Mouse (Mus musculus) forebrain, embryonic 13.5 days (tissue): ENCODE data around the gene Tdpoz3. TPM values are rescaled to one million over a fixed set of nuclear protein-coding genes. Genes with fewer than 3 reads are reported as not detected.
"Not testable (repeated sequence)": the region's sequence is repeated elsewhere in the genome, so short reads cannot be mapped to it uniquely, and the experiment has no call there.

Source experiments
- ATAC-seq: fragments of 200-750 bp; cut with Nextera tagmentation; 2 replicates; pipeline ENCODE4 v1.8.0; 2017
- H3K27ac ChIP-seq: fragments of 300-500 bp; sonication (generic); 2 replicates; pipeline ENCODE4 v1.5.1; 2015; ENCODE audit warnings: inconsistent platforms, mild to moderate bottlenecking, moderate library complexity
- H3K27me3 ChIP-seq: fragments of 300-500 bp; sonication (generic); 2 replicates; pipeline ENCODE4 v1.6.1; 2015; ENCODE audit warnings: mild to moderate bottlenecking, inconsistent platforms
- H3K36me3 ChIP-seq: fragments of 300-500 bp; sonication (generic); 2 replicates; pipeline ENCODE4 v1.6.1; 2015; ENCODE audit warnings: mild to moderate bottlenecking, inconsistent platforms; ENCODE audit not compliant: poor library complexity, severe bottlenecking
- H3K4me1 ChIP-seq: fragments of 300-500 bp; sonication (generic); 2 replicates; pipeline ENCODE4 v1.6.1; 2015; ENCODE audit warnings: inconsistent platforms
- H3K4me2 ChIP-seq: fragments of 300-500 bp; sonication (generic); 2 replicates; pipeline ENCODE4 v1.6.1; 2015; ENCODE audit warnings: inconsistent platforms, mild to moderate bottlenecking, moderate library complexity
- H3K4me3 ChIP-seq: fragments of 300-500 bp; sonication (generic); 2 replicates; pipeline ENCODE4 v1.5.1; 2015; ENCODE audit warnings: mild to moderate bottlenecking, inconsistent platforms
- H3K9ac ChIP-seq: fragments of 300-500 bp; sonication (generic); 2 replicates; pipeline ENCODE4 v1.6.1; 2015; ENCODE audit warnings: mild to moderate bottlenecking, inconsistent platforms
- H3K9me3 ChIP-seq: fragments of 300-500 bp; sonication (generic); replicated peaks from 2 replicates; pipeline ENCODE4 v1.6.1; 2016; ENCODE audit warnings: inconsistent platforms
- WGBS: fragments of 180-500 bp; shearing (Covaris S2); methylation state at CpG from one replicate; pipeline ENCODE4 v1.1.7; 2015; 5-methylcytosine and 5-hydroxymethylcytosine counted together
- polyA plus RNA-seq: library from polyadenylated mRNA; unstranded; fragments of >200 nt; fragmentation: Nextera tagmentation; extraction: Ambion mirVana; gene quantifications from 2 replicates; pipeline ENCODE4 v1.2.1, GENCODE M21; 2015

The Tdpoz3 gene
- polyA plus RNA-seq = not detected in 2 replicates

- H3K4me2 ChIP-seq = not testable (repeated sequence)
These were observed at the start of gene Tdpoz3 for GRCm38 (mm10) chr3:93825720-93826119. TSS of gene Tdpoz3 (plus strand) at chr3:93826020.

GRCm38 (mm10) chr3:93796098-93796497 is 29.7 kb upstream of the Tdpoz3 start, which contains the start of gene Tdpoz4:
TSS of gene Tdpoz4 (plus strand) at chr3:93796398.
- not testable (repeated sequence) for H3K36me3 ChIP-seq, H3K27me3 ChIP-seq, H3K9ac ChIP-seq, H3K4me2 ChIP-seq, H3K9me3 ChIP-seq, H3K27ac ChIP-seq, H3K4me1 ChIP-seq, ATAC-seq, H3K4me3 ChIP-seq

More at GRCm38 (mm10) chr3:93825720-93826119, at the start of gene Tdpoz3:
- H3K9me3 ChIP-seq, H3K4me1 ChIP-seq, H3K36me3 ChIP-seq, H3K4me3 ChIP-seq, H3K27ac ChIP-seq, H3K9ac ChIP-seq, ATAC-seq, H3K27me3 ChIP-seq: not testable (repeated sequence)
- WGBS = 84% methylated on average over 1 of the region's 1 CpGs

- not testable (repeated sequence) for H3K27ac ChIP-seq, ATAC-seq, H3K4me2 ChIP-seq, H3K27me3 ChIP-seq, H3K4me3 ChIP-seq, H3K4me1 ChIP-seq, H3K9me3 ChIP-seq, H3K36me3 ChIP-seq, H3K9ac ChIP-seq
These were observed 12.5 kb upstream of the Tdpoz3 start for GRCm38 (mm10) chr3:93813341-93813740.

GRCm38 (mm10) chr3:93858957-93859356 is 33.1 kb downstream of the Tdpoz3 start:
- H3K27me3 ChIP-seq, H3K36me3 ChIP-seq, H3K27ac ChIP-seq, H3K9ac ChIP-seq, H3K4me1 ChIP-seq, H3K4me2 ChIP-seq, H3K9me3 ChIP-seq, H3K4me3 ChIP-seq, ATAC-seq: not testable (repeated sequence)
- 78% methylated on average over 8 of the region's 8 CpGs for whole genome bisulfite sequencing

GRCm38 (mm10) chr3:93870635-93871034 is 44.8 kb downstream of the Tdpoz3 start:
- not testable (repeated sequence) for H3K4me2 ChIP-seq, H3K4me1 ChIP-seq, H3K27ac ChIP-seq, H3K4me3 ChIP-seq, H3K27me3 ChIP-seq, ATAC-seq, H3K36me3 ChIP-seq, H3K9ac ChIP-seq, H3K9me3 ChIP-seq
- whole genome bisulfite sequencing = 88% methylated on average over 8 of the region's 8 CpGs

Other genes with a start within 250 kb of the Tdpoz3 start
- not detected in 2 replicates for gene Tdpoz2, start 173.3 kb upstream of the Tdpoz3 start, polyA plus RNA-seq
- not detected in 2 replicates for gene Tdpoz1, start 149.7 kb upstream of the Tdpoz3 start, polyA plus RNA-seq
- gene Gm37596, start 132.9 kb upstream of the Tdpoz3 start, polyA plus RNA-seq = not detected in 2 replicates
- not detected in 2 replicates for gene Gm5773, start 53.0 kb upstream of the Tdpoz3 start, polyA plus RNA-seq
- not detected in 2 replicates for gene Tdpoz4, start 29.6 kb upstream of the Tdpoz3 start, polyA plus RNA-seq
- not detected in 2 replicates for gene Gm9117, start 117.5 kb downstream of the Tdpoz3 start, polyA plus RNA-seq
- gene Tdpoz5, start 135.3 kb downstream of the Tdpoz3 start, polyA plus RNA-seq = not detected in 2 replicates
- not detected in 2 replicates for gene Gm9125, start 228.9 kb downstream of the Tdpoz3 start, polyA plus RNA-seq
- not detected in 2 replicates for gene Gm10697, start 246.6 kb downstream of the Tdpoz3 start, polyA plus RNA-seq